Mouse (Mus musculus) hindbrain, postnatal 0 days (tissue): Measurements from ENCODE around the gene Rps19. TPM values are rescaled to one million over a fixed set of nuclear protein-coding genes. Genes with fewer than 3 reads are reported as not detected.

Experiments used
- ATAC-seq: fragments of 200-750 bp; cut with Nextera tagmentation; 2 replicates; pipeline ENCODE4 v1.8.0; 2017; ENCODE audit warnings: mild to moderate bottlenecking, moderate TSS enrichment, moderate library complexity
- DNase-seq: peaks from one replicate; pipeline ENCODE4 v3.0.0-alpha.2; 2015; ENCODE audit warnings: low spot score
- H3K27ac ChIP-seq: fragments of 300-500 bp; sonication (generic); 2 replicates; pipeline ENCODE4 v1.5.1; 2014; ENCODE audit warnings: mild to moderate bottlenecking
- H3K27me3 ChIP-seq: fragments of 300-500 bp; sonication (generic); 2 replicates; pipeline ENCODE4 v1.6.1; 2014; ENCODE audit warnings: low read length, mixed read lengths; ENCODE audit not compliant: insufficient read depth
- H3K36me3 ChIP-seq: fragments of 300-500 bp; sonication (generic); 2 replicates; pipeline ENCODE4 v1.6.1; 2014; ENCODE audit warnings: low read length, mixed read lengths; ENCODE audit not compliant: insufficient read depth
- H3K4me1 ChIP-seq: fragments of 300-500 bp; sonication (generic); 2 replicates; pipeline ENCODE4 v1.6.1; 2014; ENCODE audit warnings: antibody characterized with exemption, low read length, mixed read lengths; ENCODE audit not compliant: insufficient read depth
- H3K4me2 ChIP-seq: fragments of 300-500 bp; sonication (generic); 2 replicates; pipeline ENCODE4 v1.6.1; 2014; ENCODE audit warnings: low read depth, mild to moderate bottlenecking, low read length, moderate library complexity, mixed read lengths
- H3K4me3 ChIP-seq: fragments of 300-500 bp; sonication (generic); 2 replicates; pipeline ENCODE4 v1.5.1; 2014; ENCODE audit warnings: low read length
- H3K9ac ChIP-seq: fragments of 300-500 bp; sonication (generic); replicated peaks from 2 replicates; pipeline ENCODE4 v1.6.1; 2014; ENCODE audit warnings: mild to moderate bottlenecking, low read length, moderate library complexity, mixed read lengths
- H3K9me3 ChIP-seq: fragments of 300-500 bp; sonication (generic); 2 replicates; pipeline ENCODE4 v1.6.1; 2016; ENCODE audit warnings: low read length, mixed read lengths
- CTCF ChIP-seq: IDR thresholded peaks from 2 replicates; pipeline ENCODE4 v1.5.1; 2016; ENCODE audit warnings: antibody characterized with exemption, control low read depth, low read depth
- WGBS: fragments of 180-500 bp; shearing (Covaris S2); extraction: QIAGEN DNeasy Blood & Tissue Kit; methylation state at CpG from one replicate; pipeline ENCODE4 v1.1.7; 2014; 5-methylcytosine and 5-hydroxymethylcytosine counted together
- polyA plus RNA-seq: library from polyadenylated mRNA; unstranded; fragments of >200 nt; fragmentation: Nextera tagmentation; extraction: Ambion mirVana; gene quantifications from 2 replicates; pipeline ENCODE4 v1.2.1, GENCODE M21; 2015
- total RNA-seq: library from RNA; depleted of rRNA; stranded (reverse); fragments of >200 nt; gene quantifications from 2 replicates; pipeline ENCODE4 v1.2.3, GENCODE M21; 2014

Gene Rps19
- total and polyA plus RNA-seq, 2 experiments from 2014 or later = 483 to 1,333 TPM

GRCm38 (mm10) chr7:24903444-24903825 is 19.3 kb downstream of the Rps19 start:
- Histone ChIP-seq H3K4me2 (peak overlapping the region; percentile 86), H3K9me3 (no peaks in the 10 kb centered on the region), H3K36me3 (no peaks in the 10 kb centered on the region), H3K4me3 (peak overlapping the region; percentile 62), H3K27ac (no peak overlapping the region), H3K27me3 (no peaks in the 10 kb centered on the region), H3K4me1 (peaks cover 6% of the 10 kb centered on the region; the same call in 1 of the 2 replicates), H3K9ac (peak overlapping the region; percentile 55; the same call in 1 of the 2 replicates)
- TF ChIP-seq CTCF = no peak
- no peak for DNase-seq
- no peak for ATAC-seq
- WGBS = 38% methylated on average over 10 of the region's 10 CpGs

DNA sequence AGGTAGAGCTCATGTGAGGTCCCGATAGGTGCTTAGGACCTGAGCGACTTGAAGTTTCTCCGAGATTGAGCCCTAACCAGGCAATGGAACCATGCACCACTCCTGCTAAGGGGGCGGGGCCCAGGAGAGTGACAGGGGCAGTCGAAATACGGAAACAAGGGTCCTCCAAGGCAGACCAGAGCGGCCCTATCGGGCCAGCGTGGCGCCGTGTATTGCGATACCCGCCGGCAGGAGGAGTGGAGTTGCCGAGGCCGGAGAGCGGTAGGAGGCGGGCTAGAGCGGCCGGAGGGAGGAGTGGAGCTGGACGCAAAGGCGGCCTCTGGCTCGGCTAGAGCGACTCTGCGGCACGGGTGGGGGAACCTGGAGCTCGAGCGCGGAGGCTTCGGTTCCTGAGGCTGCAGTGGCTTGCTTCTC is 19.9 kb downstream of the Rps19 start:
- peak; percentile 98 for ATAC-seq
- no peaks in the 10 kb centered on the region for H3K27me3 ChIP-seq
- H3K27ac ChIP-seq = peak overlapping the region; percentile 68
- peak; percentile 83 for TF ChIP-seq CTCF
- peak overlapping the region; percentile 62 for H3K4me3 ChIP-seq
- peak overlapping the region; percentile 71 for H3K9ac ChIP-seq
- H3K4me2 ChIP-seq = peak overlapping the region; percentile 86
- peaks cover 6% of the 10 kb centered on the region; the same call in 1 of the 2 replicates for H3K36me3 ChIP-seq
- peaks cover 6% of the 10 kb centered on the region; the same call in 1 of the 2 replicates for H3K4me1 ChIP-seq
- WGBS = 0% methylated on average over 30 of the region's 30 CpGs
- DNase-seq = peak; percentile 99
- no peaks in the 10 kb centered on the region for H3K9me3 ChIP-seq

DNA sequence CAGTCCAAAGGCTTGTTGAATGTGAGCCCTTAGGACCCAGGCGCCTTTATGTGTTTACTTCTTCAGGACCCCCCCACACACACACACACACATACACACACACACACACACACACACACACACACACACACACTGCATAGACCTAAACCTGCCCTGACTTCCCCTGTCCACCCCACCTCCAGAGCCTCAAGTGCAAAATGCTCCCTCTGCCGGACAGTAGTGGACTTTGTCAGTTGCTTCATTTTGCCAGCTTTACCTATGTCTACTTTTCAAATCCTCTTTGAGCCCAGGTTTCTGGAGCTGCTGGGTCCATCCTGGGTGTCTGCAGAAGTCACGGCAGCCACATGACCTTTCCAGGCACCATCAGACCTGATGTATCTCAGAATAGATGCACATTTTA is 20.8 kb downstream of the Rps19 start:
- peak overlapping the region; percentile 68 for H3K27ac ChIP-seq
- peaks cover 6% of the 10 kb centered on the region; the same call in 1 of the 2 replicates for H3K4me1 ChIP-seq
- no peaks in the 10 kb centered on the region for H3K27me3 ChIP-seq
- no peaks in the 10 kb centered on the region for H3K9me3 ChIP-seq
- WGBS = 12% methylated on average over 3 of the region's 3 CpGs
- peak overlapping the region; percentile 62 for H3K4me3 ChIP-seq
- ATAC-seq (no peak), DNase-seq (peak; percentile 81)
- peak overlapping the region; percentile 71; the same call in 1 of the 2 replicates for H3K9ac ChIP-seq
- H3K4me2 ChIP-seq = peak overlapping the region; percentile 86
- peaks cover 6% of the 10 kb centered on the region; the same call in 1 of the 2 replicates for H3K36me3 ChIP-seq
- peak; percentile 88 for TF ChIP-seq CTCF

- Histone ChIP-seq H3K4me1 (peaks cover 6% of the 10 kb centered on the region; the same call in 1 of the 2 replicates), H3K4me3 (no peak overlapping the region), H3K27me3 (no peaks in the 10 kb centered on the region), H3K36me3 (peaks cover 6% of the 10 kb centered on the region; the same call in 1 of the 2 replicates), H3K4me2 (no peak overlapping the region), H3K9me3 (no peaks in the 10 kb centered on the region), H3K27ac (no peak overlapping the region), H3K9ac (no peak overlapping the region)
- WGBS = 45% methylated on average over 6 of the region's 6 CpGs
- DNase-seq (no peak), ATAC-seq (no peak)
- no peak for TF ChIP-seq CTCF
Measured at GRCm38 (mm10) chr7:24906551-24906950, 22.4 kb downstream of the Rps19 start.

- no peak for DNase-seq
- no peak overlapping the region for H3K9ac ChIP-seq
Measured at GRCm38 (mm10) chr7:24907211-24907748, 23.1 kb downstream of the Rps19 start.

GRCm38 (mm10) chr7:24912480-24912879 is 28.3 kb downstream of the Rps19 start:
- no peaks in the 10 kb centered on the region for H3K4me1 ChIP-seq
- H3K4me3 ChIP-seq = no peak overlapping the region
- DNase-seq (no peak), ATAC-seq (no peak)
- no peaks in the 10 kb centered on the region for H3K27me3 ChIP-seq
- peaks cover 16% of the 10 kb centered on the region; the same call in 1 of the 2 replicates for H3K36me3 ChIP-seq
- no peak for TF ChIP-seq CTCF
- no peak overlapping the region for H3K4me2 ChIP-seq
- H3K9ac ChIP-seq = no peak overlapping the region
- no peak overlapping the region for H3K27ac ChIP-seq
- 91% methylated on average over 14 of the region's 14 CpGs for WGBS
- no peaks in the 10 kb centered on the region for H3K9me3 ChIP-seq

More at GRCm38 (mm10) chr7:24907211-24907748, 23.1 kb downstream of the Rps19 start:
- Histone ChIP-seq H3K27me3 (no peaks in the 10 kb centered on the region), H3K4me3 (no peak overlapping the region), H3K4me2 (no peak overlapping the region), H3K27ac (no peak overlapping the region), H3K9me3 (no peaks in the 10 kb centered on the region), H3K36me3 (peaks cover 6% of the 10 kb centered on the region; the same call in 1 of the 2 replicates), H3K4me1 (peaks cover 6% of the 10 kb centered on the region; the same call in 1 of the 2 replicates)
- 47% methylated on average over 13 of the region's 13 CpGs for WGBS
- TF ChIP-seq CTCF = 0 out of 2 replicates have a peak, but pooled peaks have one; percentile 4
- no peak for ATAC-seq

DNA sequence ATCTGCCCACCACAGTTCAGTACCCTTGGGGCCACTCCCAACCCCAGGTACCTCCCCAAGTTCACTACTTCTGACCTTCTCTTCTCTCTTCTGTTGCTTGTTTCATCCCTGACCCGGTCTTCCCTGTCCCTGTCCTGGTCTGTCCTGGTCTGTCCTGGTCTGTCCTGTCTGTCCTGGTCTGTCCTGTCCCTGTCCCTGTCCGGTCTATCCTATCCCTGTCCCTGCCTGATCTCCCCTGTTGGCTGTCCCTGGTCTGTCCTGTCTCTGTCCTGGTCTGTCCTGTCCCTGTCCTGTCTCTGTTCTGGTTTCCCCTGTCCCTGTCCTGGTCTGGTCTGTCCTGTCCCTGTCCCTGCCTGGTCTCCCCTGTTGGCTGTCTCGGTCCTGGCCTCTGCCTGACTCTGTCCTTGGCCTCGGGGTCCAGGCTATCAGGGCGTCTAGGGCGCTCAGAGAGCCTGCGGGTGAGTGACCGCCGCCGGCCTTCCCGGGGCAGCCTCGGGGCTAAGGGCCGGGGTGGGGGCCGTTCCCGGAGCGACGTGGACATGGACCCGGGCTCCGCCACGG is 34.7 kb downstream of the Rps19 start:
- 94% methylated on average over 20 of the region's 20 CpGs for WGBS
- Histone ChIP-seq H3K4me3 (no peak overlapping the region), H3K9ac (no peak overlapping the region), H3K4me1 (no peaks in the 10 kb centered on the region), H3K9me3 (no peaks in the 10 kb centered on the region), H3K27me3 (no peaks in the 10 kb centered on the region), H3K27ac (no peak overlapping the region), H3K4me2 (no peak overlapping the region), H3K36me3 (peaks cover 54% of the 10 kb centered on the region)
- ATAC-seq (peak; percentile 30; the same call in 1 of the 2 replicates), DNase-seq (no peak)
- TF ChIP-seq CTCF = no peak
